Mouse (Mus musculus) CH12.LX (cell line): ENCODE measurements around the gene Hist1h4b. TPM values are rescaled to one million over a fixed set of nuclear protein-coding genes. Genes with fewer than 3 reads are reported as not detected.

ENCODE experiments used
- DNase-seq: peaks from one replicate; pipeline ENCODE4 v3.0.0-alpha.2; 2013; ENCODE audit errors: extremely low read depth
- H3K27ac ChIP-seq: 2 replicates; pipeline ENCODE4 v1.5.1; 2012; ENCODE audit warnings: low read depth, mild to moderate bottlenecking, control low read depth, moderate library complexity; ENCODE audit not compliant: insufficient read depth
- H3K27me3 ChIP-seq: replicated peaks from 2 replicates; pipeline ENCODE3; 2012; ENCODE audit warnings: inconsistent platforms
- H3K36me3 ChIP-seq, 2 experiments: replicated peaks in 1 of 2; 2 replicates each; pipeline versions ENCODE3 to v1.6.1; 2012; ENCODE audit warnings: inconsistent platforms in 1 of 2, low read length in 1 of 2, mild to moderate bottlenecking in 1 of 2, mixed read lengths in 1 of 2, moderate library complexity in 1 of 2; ENCODE audit not compliant: control insufficient read depth in 1 of 2, insufficient read depth in 1 of 2
- H3K4me1 ChIP-seq, 2 experiments: 2 replicates each; pipeline ENCODE4 v1.6.1; 2012; ENCODE audit warnings: inconsistent platforms in 1 of 2, moderate library complexity in 1 of 2; ENCODE audit not compliant: insufficient read depth in 2 of 2, control insufficient read depth in 1 of 2
- H3K4me2 ChIP-seq: 2 replicates; pipeline ENCODE4 v1.6.1; 2012; ENCODE audit warnings: low read depth, mild to moderate bottlenecking, control low read depth; ENCODE audit not compliant: poor library complexity, insufficient read depth, severe bottlenecking
- H3K4me3 ChIP-seq, 3 experiments: fragments of 150-350 bp in 1 of 3; sonication (generic) in 1 of 3; replicated peaks in 1 of 3; 2 replicates each; pipeline versions ENCODE3 to v1.5.1; 2011 to 2012; ENCODE audit warnings: low read depth in 2 of 3, low read length in 2 of 3, mild to moderate bottlenecking in 2 of 3, moderate library complexity in 2 of 3, control low read depth in 1 of 3, improper control_type of control experiment in 1 of 3, inconsistent platforms in 1 of 3, mixed read lengths in 1 of 3; ENCODE audit not compliant: poor library complexity in 1 of 3
- H3K79me2 ChIP-seq: replicated peaks from 2 replicates; pipeline ENCODE4 v1.6.1; 2012; ENCODE audit warnings: mild to moderate bottlenecking, moderate library complexity; ENCODE audit not compliant: control insufficient read depth, poor library complexity, insufficient read depth, severe bottlenecking; ENCODE audit errors: extremely low read depth
- H3K9ac ChIP-seq: 2 replicates; pipeline ENCODE4 v1.6.1; 2012; ENCODE audit warnings: low read depth, mild to moderate bottlenecking, control low read depth, moderate library complexity; ENCODE audit not compliant: insufficient read depth
- H3K9me3 ChIP-seq: replicated peaks from 2 replicates; pipeline ENCODE3; 2012; ENCODE audit warnings: low read length, inconsistent platforms, mixed read lengths
- BHLHE40 ChIP-seq: IDR thresholded peaks from 2 replicates; pipeline ENCODE4 v1.6.1; 2011; ENCODE audit warnings: mild to moderate bottlenecking, low read depth, low read length, improper control_type of control experiment
- CHD2 ChIP-seq: IDR thresholded peaks from 2 replicates; pipeline ENCODE4 v1.6.1; 2011; ENCODE audit warnings: low read length, improper control_type of control experiment
- CTCF ChIP-seq, 2 experiments: IDR thresholded peaks in 1 of 2; conservative IDR thresholded peaks in 1 of 2; 2 replicates each; pipeline ENCODE4 v1.5.1; 2011 to 2012; ENCODE audit warnings: low read depth in 2 of 2, low read length in 2 of 2, improper control_type of control experiment in 1 of 2, inconsistent platforms in 1 of 2, mild to moderate bottlenecking in 1 of 2, moderate library complexity in 1 of 2
- E2F4 ChIP-seq: IDR thresholded peaks from 2 replicates; pipeline ENCODE4 v1.6.1; 2011; ENCODE audit warnings: low read depth, low read length, improper control_type of control experiment; ENCODE audit not compliant: insufficient replicate concordance
- ELF1 ChIP-seq: IDR thresholded peaks from 2 replicates; pipeline ENCODE4 v1.6.1; 2014; ENCODE audit warnings: low read depth, mild to moderate bottlenecking, inconsistent platforms, low read length, improper control_type of control experiment
- EP300 ChIP-seq: IDR thresholded peaks from 2 replicates; pipeline ENCODE4 v1.6.1; 2011; ENCODE audit warnings: low read length, improper control_type of control experiment
- ETS1 ChIP-seq: conservative IDR thresholded peaks from 2 replicates; pipeline ENCODE4 v1.6.1; 2012; ENCODE audit warnings: low read depth, mild to moderate bottlenecking, inconsistent platforms, low read length, improper control_type of control experiment, moderate library complexity
- GABPA ChIP-seq: IDR thresholded peaks from 2 replicates; pipeline ENCODE4 v1.6.1; 2012; ENCODE audit warnings: low read depth, low read length, improper control_type of control experiment, inconsistent platforms; ENCODE audit not compliant: insufficient replicate concordance
- HCFC1 ChIP-seq: IDR thresholded peaks from 2 replicates; pipeline ENCODE4 v1.6.1; 2012; ENCODE audit warnings: low read depth, mild to moderate bottlenecking, inconsistent platforms, low read length, improper control_type of control experiment
- IRF4 ChIP-seq: IDR thresholded peaks from 2 replicates; pipeline ENCODE4 v1.6.1; 2014; ENCODE audit warnings: low read depth, mild to moderate bottlenecking, inconsistent platforms, low read length, improper control_type of control experiment
- JUN ChIP-seq: IDR thresholded peaks from 2 replicates; pipeline ENCODE4 v1.6.1; 2011; ENCODE audit warnings: low read depth, mild to moderate bottlenecking, low read length, improper control_type of control experiment, moderate library complexity; ENCODE audit not compliant: insufficient read depth
- JUND ChIP-seq: conservative IDR thresholded peaks from 2 replicates; pipeline ENCODE4 v1.6.1; 2011; ENCODE audit warnings: low read depth, low read length, improper control_type of control experiment
- KAT2A ChIP-seq: IDR thresholded peaks from 2 replicates; pipeline ENCODE4 v1.6.1; 2012; ENCODE audit warnings: low read length, improper control_type of control experiment, inconsistent platforms; ENCODE audit not compliant: insufficient replicate concordance
- MAFK ChIP-seq: IDR thresholded peaks from 2 replicates; pipeline ENCODE4 v1.6.1; 2011; ENCODE audit warnings: low read length, improper control_type of control experiment; ENCODE audit not compliant: insufficient replicate concordance
- MAZ ChIP-seq: IDR thresholded peaks from 2 replicates; pipeline ENCODE4 v1.6.1; 2012; ENCODE audit warnings: low read depth, mild to moderate bottlenecking, inconsistent platforms, low read length, improper control_type of control experiment, moderate library complexity
- MEF2A ChIP-seq: IDR thresholded peaks from 2 replicates; pipeline ENCODE4 v1.6.1; 2014; ENCODE audit warnings: low read depth, mild to moderate bottlenecking, inconsistent platforms, low read length, improper control_type of control experiment, borderline replicate concordance
- MXI1 ChIP-seq: IDR thresholded peaks from 2 replicates; pipeline ENCODE4 v1.6.1; 2011; ENCODE audit warnings: mild to moderate bottlenecking, low read depth, low read length, improper control_type of control experiment
- MYC ChIP-seq: IDR thresholded peaks from 2 replicates; pipeline ENCODE4 v1.6.1; 2011; ENCODE audit warnings: low read depth, mild to moderate bottlenecking, improper control_type of control experiment, low read length
- NELFE ChIP-seq: IDR thresholded peaks from 2 replicates; pipeline ENCODE4 v1.6.1; 2011; ENCODE audit warnings: low read depth, low read length, improper control_type of control experiment
- NRF1 ChIP-seq: IDR thresholded peaks from 2 replicates; pipeline ENCODE4 v1.6.1; 2014; ENCODE audit warnings: low read depth, mild to moderate bottlenecking, inconsistent platforms, low read length, improper control_type of control experiment, moderate library complexity
- PAX5 ChIP-seq: IDR thresholded peaks from 2 replicates; pipeline ENCODE4 v1.6.1; 2012; ENCODE audit warnings: low read length, inconsistent platforms, mixed read lengths
- POLR2A ChIP-seq: IDR thresholded peaks from 2 replicates; pipeline ENCODE4 v1.6.1; 2011; ENCODE audit warnings: low read depth, mild to moderate bottlenecking, improper control_type of control experiment, low read length
- POLR2AphosphoS2 ChIP-seq: IDR thresholded peaks from 2 replicates; pipeline ENCODE4 v1.6.1; 2011; ENCODE audit warnings: low read depth, low read length, improper control_type of control experiment
- RCOR1 ChIP-seq: conservative IDR thresholded peaks from 2 replicates; pipeline ENCODE4 v1.6.1; 2012; ENCODE audit warnings: low read depth, mild to moderate bottlenecking, inconsistent platforms, low read length, improper control_type of control experiment
- SMC3 ChIP-seq: IDR thresholded peaks from 2 replicates; pipeline ENCODE4 v1.6.1; 2011; ENCODE audit warnings: low read depth, low read length, improper control_type of control experiment
- TBP ChIP-seq: conservative IDR thresholded peaks from 2 replicates; pipeline ENCODE4 v1.6.1; 2011; ENCODE audit warnings: low read depth, low read length, improper control_type of control experiment
- TCF12 ChIP-seq: IDR thresholded peaks from 2 replicates; pipeline ENCODE4 v1.6.1; 2014; ENCODE audit warnings: low read depth, mild to moderate bottlenecking, inconsistent platforms, low read length, improper control_type of control experiment
- UBTF ChIP-seq: IDR thresholded peaks from 2 replicates; pipeline ENCODE4 v1.6.1; 2012; ENCODE audit warnings: low read depth, mild to moderate bottlenecking, inconsistent platforms, low read length, improper control_type of control experiment, moderate library complexity
- USF2 ChIP-seq: conservative IDR thresholded peaks from 2 replicates; pipeline ENCODE4 v1.6.1; 2011; ENCODE audit warnings: low read depth, low read length, improper control_type of control experiment
- ZKSCAN1 ChIP-seq: IDR thresholded peaks from 2 replicates; pipeline ENCODE4 v1.6.1; 2012; ENCODE audit warnings: low read depth, inconsistent platforms, low read length, improper control_type of control experiment, borderline replicate concordance
- ZNF384 ChIP-seq: IDR thresholded peaks from 2 replicates; pipeline ENCODE4 v1.6.1; 2012; ENCODE audit warnings: low read depth, low read length, improper control_type of control experiment, inconsistent platforms
- dilution Hi-C: fragments of 300-500 bp; cut with MboI; formaldehyde crosslinking; loops from 2 replicates; pipeline ENCODE4 v1.14.3; 2020; ENCODE audit warnings: low sequenced_read_pairs; ENCODE audit not compliant: extremely low pct_unique_long_range_greater_than_20kb, extremely low pct_ligation_motif_present
- in situ Hi-C: fragments of 300-500 bp; cut with MboI; formaldehyde crosslinking; loops from 3 replicates; pipeline ENCODE4 v1.14.3; 2019; ENCODE audit warnings: low sequenced_read_pairs, low pct_ligation_motif_present, low pct_unique_long_range_greater_than_20kb, mixed read lengths
- polyA plus RNA-seq: library from polyadenylated mRNA; unstranded; fragments of >175 nt; gene quantifications from 2 replicates; pipeline ENCODE4 v1.2.1, GENCODE M21; 2012; ENCODE audit warnings: low read depth; ENCODE audit not compliant: insufficient read length
- total RNA-seq, 2 experiments: library from RNA; depleted of rRNA; stranded (reverse); fragments of 300-350 nt in 1 of 2; fragments of >200 nt in 1 of 2; gene quantifications; 2 replicates each; pipeline ENCODE4 v1.2.3; 2012 to 2014

Hist1h4b gene
- total and polyA plus RNA-seq, 3 experiments = 3.5 to 2,552 (median 24.8) TPM

DNA sequence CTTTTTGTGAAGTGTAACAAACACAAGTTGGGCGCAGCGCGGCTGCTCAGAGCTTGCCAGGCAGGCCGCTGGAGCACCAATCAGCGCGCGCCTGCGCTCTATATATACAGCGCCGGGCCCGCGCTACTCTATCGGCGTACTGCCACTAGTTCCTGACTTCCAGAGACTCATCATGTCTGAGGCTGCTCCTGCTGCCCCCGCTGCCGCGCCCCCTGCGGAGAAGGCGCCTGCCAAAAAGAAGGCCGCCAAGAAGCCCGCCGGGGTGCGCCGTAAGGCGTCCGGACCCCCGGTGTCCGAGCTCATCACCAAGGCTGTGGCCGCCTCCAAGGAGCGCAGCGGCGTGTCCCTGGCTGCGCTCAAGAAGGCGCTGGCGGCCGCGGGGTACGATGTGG lies 18.1 kb upstream of the Hist1h4b start, which contains the start of gene Hist1h1c (continued):
- no peak for TF ChIP-seq GABPA
- TF ChIP-seq MAFK = no peak
- TF ChIP-seq IRF4 = 0 out of 2 replicates have a peak, but pooled peaks have one; percentile 46
- TF ChIP-seq PAX5 = no peak
- no peak for TF ChIP-seq MYC
- peak; percentile 45; the same call in 1 of the 2 replicates for TF ChIP-seq E2F4
- TF ChIP-seq USF2 = no peak
- peak; percentile 95 for TF ChIP-seq POLR2A
- TF ChIP-seq KAT2A = 0 out of 2 replicates have a peak, but pooled peaks have one; percentile 64
- TF ChIP-seq JUND = no peak
- TF ChIP-seq RCOR1 = peak; percentile 90; the same call in 1 of the 2 replicates
- TF ChIP-seq SMC3 = no peak
- TF ChIP-seq CTCF (conservative IDR thresholded peaks at IDR 0.05 in 1 of 2, IDR thresholded peaks at IDR 0.05 in 1 of 2; ENCODE audit: low read depth in 2 of 2, low read length in 2 of 2) = peak in 1 of 2 experiments; percentile 10; a peak in 1 of 4 replicates
- peak; percentile 100 for TF ChIP-seq NELFE
- TF ChIP-seq EP300 = no peak
- peak; percentile 100 for TF ChIP-seq TCF12
- TF ChIP-seq ETS1 = peak; percentile 19; the same call in 1 of the 2 replicates
- peak; percentile 98 for TF ChIP-seq TBP
- TF ChIP-seq HCFC1 = peak; percentile 64; the same call in 1 of the 2 replicates
- peak; percentile 37 for TF ChIP-seq CHD2
- TF ChIP-seq UBTF = no peak; the same call in 1 of the 2 replicates
- peak; percentile 59; the same call in 1 of the 2 replicates for TF ChIP-seq MEF2A

DNA sequence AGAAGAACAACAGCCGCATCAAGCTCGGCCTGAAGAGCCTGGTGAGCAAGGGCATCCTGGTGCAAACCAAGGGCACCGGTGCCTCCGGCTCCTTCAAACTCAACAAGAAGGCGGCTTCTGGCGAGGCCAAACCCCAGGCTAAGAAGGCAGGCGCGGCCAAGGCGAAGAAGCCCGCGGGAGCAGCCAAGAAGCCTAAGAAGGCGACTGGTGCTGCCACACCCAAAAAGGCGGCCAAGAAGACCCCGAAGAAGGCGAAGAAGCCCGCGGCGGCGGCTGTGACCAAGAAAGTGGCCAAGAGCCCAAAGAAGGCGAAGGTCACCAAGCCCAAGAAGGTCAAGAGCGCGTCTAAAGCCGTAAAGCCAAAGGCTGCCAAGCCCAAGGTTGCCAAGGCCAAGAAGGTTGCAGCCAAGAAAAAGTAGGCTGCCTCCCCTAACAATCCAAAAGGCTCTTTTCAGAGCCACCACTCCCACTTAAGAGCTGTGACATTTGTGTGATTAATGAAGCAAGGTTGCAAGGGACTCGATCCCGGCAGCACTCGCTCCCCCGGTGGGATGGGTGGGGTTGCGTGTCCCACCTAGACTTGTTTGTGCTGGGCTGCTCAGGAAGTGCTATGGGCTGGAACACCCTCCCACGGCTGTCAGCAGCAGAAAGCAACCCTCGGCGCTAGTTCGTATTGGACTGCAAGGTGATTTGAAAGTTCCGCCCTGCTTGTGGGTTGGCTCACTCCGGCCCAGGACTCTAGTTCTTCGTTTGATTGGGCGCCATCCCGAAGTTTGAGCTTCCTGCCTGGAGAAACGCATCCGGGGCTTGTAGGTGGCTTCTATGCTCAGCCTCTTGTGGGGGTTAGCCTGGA lies 17.5 kb upstream of the Hist1h4b start:
- in situ Hi-C loops (loop anchor here (5.0 kb wide), 1 partner anchor 37 kb away; no protein-coding TSS in a partner anchor), dilution Hi-C loops (no loop called here)
- peaks cover 3 to 29% of the 10 kb centered on the region in 2 experiments; a peak in 3 of 4 replicates for H3K4me1 ChIP-seq
- H3K36me3 ChIP-seq = no peaks in the 10 kb centered on the region
- no peaks in the 10 kb centered on the region for H3K27me3 ChIP-seq
- no peaks in the 10 kb centered on the region for H3K9me3 ChIP-seq
- H3K4me2 ChIP-seq = 0 out of 2 replicates have a peak overlapping the region, but pooled peaks have one; percentile 84
- DNase-seq = peak; percentile 96
- H3K27ac ChIP-seq = peak overlapping the region; percentile 95
- H3K9ac ChIP-seq = peak overlapping the region; percentile 100
- no peaks in the 10 kb centered on the region for H3K79me2 ChIP-seq
- peak overlapping the region; percentile 54 to 74 (median 54) for H3K4me3 ChIP-seq
- TF ChIP-seq MXI1 (peak; percentile 84), ZNF384 (no peak), NRF1 (peak; percentile 50), RCOR1 (peak; percentile 93), TCF12 (peak; percentile 44; the same call in 1 of the 2 replicates), JUN (no peak), ELF1 (peak; percentile 80), MEF2A (0 out of 2 replicates have a peak, but pooled peaks have one; percentile 61), BHLHE40 (peak; percentile 52; the same call in 1 of the 2 replicates), UBTF (peak; percentile 99), GABPA (no peak), POLR2A (peak; percentile 95), KAT2A (peak; percentile 66; the same call in 1 of the 2 replicates), IRF4 (peak; percentile 71; the same call in 1 of the 2 replicates), HCFC1 (peak; percentile 69), MAZ (peak; percentile 65), E2F4 (peak; percentile 93; the same call in 1 of the 2 replicates), SMC3 (peak; percentile 38), POLR2AphosphoS2 (peak; percentile 99), MAFK (no peak), CHD2 (peak; percentile 95), ZKSCAN1 (no peak)
